Mouse (Mus musculus) embryo, embryonic 11.5 days (tissue): Measurements from ENCODE around the gene 2010111I01Rik.
"Not testable (repeated sequence)": the region's sequence is repeated elsewhere in the genome, so short reads cannot be mapped to it uniquely, and the experiment has no call there.

ENCODE experiments used
- DNase-seq: peaks from one replicate; pipeline ENCODE4 v3.0.0-alpha.2; 2012; ENCODE audit warnings: low read depth, low spot score

2010111I01Rik gene

GRCm38 (mm10) chr13:63337239-63337960 is 372.7 kb downstream of the 2010111I01Rik start:
- no peak for DNase-seq

- no peak for DNase-seq
Observed at GRCm38 (mm10) chr13:63339946-63340345, 375.3 kb downstream of the 2010111I01Rik start.

- no peak for DNase-seq
Observed at GRCm38 (mm10) chr13:63342781-63343180, 378.1 kb downstream of the 2010111I01Rik start.

- no peak for DNase-seq
Observed at GRCm38 (mm10) chr13:63344481-63344880, 379.8 kb downstream of the 2010111I01Rik start.

- DNase-seq, result no peak
Observed at GRCm38 (mm10) chr13:63345476-63346225, 381.0 kb downstream of the 2010111I01Rik start.

GRCm38 (mm10) chr13:63347639-63348038 is 382.9 kb downstream of the 2010111I01Rik start:
- DNase-seq, result no peak

GRCm38 (mm10) chr13:63350076-63350475 is 385.4 kb downstream of the 2010111I01Rik start:
- DNase-seq, result no peak

GRCm38 (mm10) chr13:63353312-63353711 is 388.6 kb downstream of the 2010111I01Rik start:
- DNase-seq, result not testable (repeated sequence)

- DNase-seq, result no peak
Observed at GRCm38 (mm10) chr13:63356101-63356500, 391.4 kb downstream of the 2010111I01Rik start.

GRCm38 (mm10) chr13:63356558-63356957 is 391.9 kb downstream of the 2010111I01Rik start:
- peak; percentile 46 for DNase-seq

- DNase-seq, result no peak
Observed at GRCm38 (mm10) chr13:63359393-63359792, 394.7 kb downstream of the 2010111I01Rik start.

- no peak for DNase-seq
Observed at GRCm38 (mm10) chr13:63360111-63360885, 395.6 kb downstream of the 2010111I01Rik start.

- DNase-seq, result no peak
Observed at GRCm38 (mm10) chr13:63361755-63362154, 397.1 kb downstream of the 2010111I01Rik start.

GRCm38 (mm10) chr13:63373460-63374166 is 408.9 kb downstream of the 2010111I01Rik start:
- DNase-seq, result no peak
